Mouse (Mus musculus) kidney, postnatal 0 days (tissue): ENCODE measurements at regions not wholly inside any gene's neighbourhood (a gene's known extent, or its start where the extent isn't known, plus 50 kb on each side); places are given as distances from the start of the nearest gene placed in this dataset.
"Not testable (repeated sequence)": the region's sequence is repeated elsewhere in the genome, so short reads cannot be mapped to it uniquely, and the experiment has no call there.

Experiments
- ATAC-seq: fragments of 200-750 bp; cut with Nextera tagmentation; replicated peaks from 2 replicates; pipeline ENCODE4 v1.8.0; 2017; ENCODE audit warnings: low read depth, moderate number of reproducible peaks, moderate TSS enrichment, moderate library complexity; ENCODE audit not compliant: low FRiP score
- DNase-seq: peaks from one replicate; pipeline ENCODE4 v3.0.0-alpha.2; 2016; ENCODE audit warnings: low spot score
- H3K27ac ChIP-seq: fragments of 300-500 bp; sonication (generic); 2 replicates; pipeline ENCODE4 v1.5.1; 2014; ENCODE audit warnings: mild to moderate bottlenecking
- H3K27me3 ChIP-seq: fragments of 300-500 bp; sonication (generic); 2 replicates; pipeline ENCODE4 v1.6.1; 2014; ENCODE audit warnings: low read length, mixed read lengths; ENCODE audit not compliant: insufficient read depth
- H3K36me3 ChIP-seq: fragments of 300-500 bp; sonication (generic); 2 replicates; pipeline ENCODE4 v1.6.1; 2014; ENCODE audit warnings: low read length, mixed read lengths; ENCODE audit not compliant: insufficient read depth
- H3K4me1 ChIP-seq: fragments of 300-500 bp; sonication (generic); replicated peaks from 2 replicates; pipeline ENCODE4 v1.6.1; 2014; ENCODE audit warnings: antibody characterized with exemption, low read length, mixed read lengths; ENCODE audit not compliant: insufficient read depth
- H3K4me2 ChIP-seq: fragments of 300-500 bp; sonication (generic); 2 replicates; pipeline ENCODE4 v1.6.1; 2014; ENCODE audit warnings: mild to moderate bottlenecking, low read length, moderate library complexity, mixed read lengths
- H3K4me3 ChIP-seq: fragments of 300-500 bp; sonication (generic); replicated peaks from 2 replicates; pipeline ENCODE4 v1.5.1; 2014; ENCODE audit warnings: low read depth, low read length
- H3K9ac ChIP-seq: fragments of 300-500 bp; sonication (generic); 2 replicates; pipeline ENCODE4 v1.6.1; 2014; ENCODE audit warnings: low read depth, low read length
- H3K9me3 ChIP-seq: fragments of 300-500 bp; sonication (generic); replicated peaks from 2 replicates; pipeline ENCODE4 v1.6.1; 2016; ENCODE audit warnings: low read length, inconsistent platforms, mixed read lengths
- CTCF ChIP-seq: IDR thresholded peaks from 2 replicates; pipeline ENCODE4 v1.5.1; 2016; ENCODE audit warnings: antibody characterized with exemption, low read depth, mild to moderate bottlenecking, moderate library complexity
- WGBS: fragments of 180-500 bp; shearing (Covaris S2); extraction: QIAGEN DNeasy Blood & Tissue Kit; methylation state at CpG from one replicate; pipeline ENCODE4 v1.1.7; 2014; 5-methylcytosine and 5-hydroxymethylcytosine counted together

DNA sequence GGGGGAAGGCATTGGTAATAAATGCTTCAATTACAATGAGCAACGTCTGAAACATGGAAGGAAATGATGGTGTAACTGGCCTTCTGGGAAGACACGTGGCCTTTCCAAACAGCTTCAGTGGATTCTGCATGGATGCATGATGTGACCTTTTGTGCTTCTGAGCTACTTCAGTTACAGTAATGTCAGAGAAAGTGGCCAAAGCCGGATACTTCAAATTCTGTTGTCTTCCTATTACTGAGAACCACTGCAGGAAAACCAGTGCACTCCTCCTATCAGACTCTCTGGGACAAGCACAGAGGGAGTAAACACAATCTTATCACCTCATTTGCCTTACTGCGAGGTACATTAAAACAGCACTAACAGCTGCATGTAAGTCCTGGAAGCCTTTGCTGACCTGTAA is 113.0 kb upstream of the Cnksr3 start:
- DNase-seq (peak; percentile 45), ATAC-seq (no peak)
- no peaks in the 10 kb centered on the region for H3K9me3 ChIP-seq
- H3K36me3 ChIP-seq, result no peaks in the 10 kb centered on the region
- WGBS, result 30% methylated on average over 4 of the region's 4 CpGs
- no peak overlapping the region for H3K9ac ChIP-seq
- no peak overlapping the region for H3K4me3 ChIP-seq
- TF ChIP-seq CTCF, result no peak
- H3K4me2 ChIP-seq, result no peak overlapping the region
- H3K27me3 ChIP-seq, result no peaks in the 10 kb centered on the region
- H3K4me1 ChIP-seq, result no peaks in the 10 kb centered on the region
- H3K27ac ChIP-seq, result no peak overlapping the region

DNA sequence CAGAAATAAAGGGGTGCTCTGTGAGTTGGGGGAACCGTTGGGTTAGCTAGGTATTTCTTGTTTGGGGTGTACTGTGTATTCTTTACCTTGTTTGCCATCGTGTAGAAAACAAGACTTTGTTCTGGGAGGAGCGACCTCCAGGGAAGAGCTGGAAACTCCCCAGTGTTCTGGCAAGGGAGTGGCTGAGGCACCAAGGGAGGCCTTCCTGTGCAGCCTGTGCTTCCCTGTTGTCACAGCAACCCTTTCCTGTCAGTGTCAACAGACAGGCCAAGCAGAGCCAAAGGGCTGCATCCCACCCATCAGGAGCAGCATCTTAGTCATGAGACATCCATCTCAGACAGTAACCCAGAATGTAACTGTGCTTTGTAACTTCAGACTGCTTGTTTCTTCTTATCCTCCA is 111.2 kb upstream of the Cnksr3 start:
- DNase-seq (peak; percentile 63), ATAC-seq (no peak)
- Histone ChIP-seq H3K36me3 (no peaks in the 10 kb centered on the region), H3K4me1 (no peaks in the 10 kb centered on the region), H3K4me2 (no peak overlapping the region), H3K4me3 (no peak overlapping the region), H3K27me3 (no peaks in the 10 kb centered on the region), H3K9me3 (no peaks in the 10 kb centered on the region), H3K9ac (no peak overlapping the region), H3K27ac (no peak overlapping the region)
- no peak for TF ChIP-seq CTCF
- WGBS, result 38% methylated on average over 3 of the region's 3 CpGs

DNA sequence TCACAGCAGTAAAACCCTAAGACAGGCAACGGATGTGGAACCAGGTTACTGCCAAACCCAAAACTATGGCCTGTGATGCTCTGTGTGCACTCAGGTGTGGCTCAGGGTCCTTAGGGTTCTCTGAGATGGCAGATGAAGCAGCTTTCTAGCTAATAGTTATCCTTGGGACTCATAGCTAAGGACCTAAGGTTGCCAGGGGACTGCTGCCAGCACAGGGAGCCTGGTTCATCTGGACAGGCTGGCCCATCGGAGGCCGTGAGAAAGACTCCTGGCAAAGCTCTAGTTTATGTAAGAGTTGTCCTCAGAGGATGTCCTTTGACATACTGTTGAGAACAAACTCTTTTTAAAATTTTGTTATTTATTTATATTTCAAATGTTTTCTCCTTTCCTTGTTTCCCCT is 97.9 kb upstream of the Cnksr3 start:
- H3K4me3 ChIP-seq, result no peak overlapping the region
- H3K4me1 ChIP-seq, result no peaks in the 10 kb centered on the region
- no peak overlapping the region for H3K4me2 ChIP-seq
- H3K27ac ChIP-seq, result no peak overlapping the region
- H3K9me3 ChIP-seq, result no peaks in the 10 kb centered on the region
- TF ChIP-seq CTCF, result no peak
- H3K36me3 ChIP-seq, result no peaks in the 10 kb centered on the region
- ATAC-seq, result no peak
- H3K27me3 ChIP-seq, result no peaks in the 10 kb centered on the region
- WGBS, result 90% methylated on average over 3 of the region's 3 CpGs
- DNase-seq, result no peak
- H3K9ac ChIP-seq, result no peak overlapping the region

DNA sequence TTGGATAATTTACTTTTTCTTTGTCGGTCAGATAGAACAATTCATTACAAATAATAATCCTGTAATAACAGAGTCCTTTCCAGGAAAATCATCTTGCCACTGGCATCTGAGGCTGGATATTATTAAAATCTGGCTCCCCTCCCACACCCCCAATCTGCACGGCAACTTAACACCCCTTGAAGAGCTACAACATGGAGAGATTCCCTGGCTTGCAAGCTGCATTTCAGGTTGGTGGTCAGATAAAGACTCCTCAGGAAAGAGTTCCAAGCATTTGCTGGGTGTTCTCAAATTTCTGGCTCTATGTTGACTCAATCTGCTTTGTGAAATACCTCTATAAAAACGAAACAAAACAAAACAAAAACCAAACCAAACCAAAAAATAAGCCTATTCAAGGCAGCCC is 93.8 kb upstream of the Cnksr3 start:
- ATAC-seq, H3K27me3 ChIP-seq, H3K4me2 ChIP-seq, H3K4me3 ChIP-seq, DNase-seq, H3K27ac ChIP-seq, H3K4me1 ChIP-seq, H3K9ac ChIP-seq, H3K9me3 ChIP-seq, H3K36me3 ChIP-seq: not testable (repeated sequence)
- 38% methylated on average over 3 of the region's 3 CpGs for WGBS

DNA sequence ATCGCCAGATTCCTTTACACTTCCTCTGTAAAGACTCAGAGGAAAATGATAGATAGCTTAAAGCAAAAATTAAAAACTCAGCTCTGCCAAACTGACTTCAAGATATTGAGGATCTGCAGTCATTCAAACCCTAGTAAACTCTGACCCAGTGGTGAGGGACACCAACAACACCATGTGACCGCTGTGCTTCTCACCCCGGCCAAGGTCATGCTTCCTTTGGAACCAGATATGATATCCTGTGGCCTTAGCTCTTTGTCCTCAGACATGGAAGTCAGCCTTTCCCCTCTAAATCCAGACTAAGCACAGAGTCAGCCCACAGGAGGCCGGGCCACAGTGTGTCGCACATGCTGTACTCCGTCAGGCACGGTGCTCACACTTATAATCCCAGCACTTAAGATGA is 86.3 kb upstream of the Cnksr3 start:
- Histone ChIP-seq H3K4me1 (no peaks in the 10 kb centered on the region), H3K9ac (no peak overlapping the region), H3K36me3 (no peaks in the 10 kb centered on the region), H3K27ac (no peak overlapping the region), H3K4me2 (no peak overlapping the region), H3K9me3 (no peaks in the 10 kb centered on the region), H3K4me3 (no peak overlapping the region), H3K27me3 (no peaks in the 10 kb centered on the region)
- DNase-seq (no peak), ATAC-seq (no peak)
- WGBS, result 76% methylated on average over 7 of the region's 7 CpGs
- TF ChIP-seq CTCF, result no peak

DNA sequence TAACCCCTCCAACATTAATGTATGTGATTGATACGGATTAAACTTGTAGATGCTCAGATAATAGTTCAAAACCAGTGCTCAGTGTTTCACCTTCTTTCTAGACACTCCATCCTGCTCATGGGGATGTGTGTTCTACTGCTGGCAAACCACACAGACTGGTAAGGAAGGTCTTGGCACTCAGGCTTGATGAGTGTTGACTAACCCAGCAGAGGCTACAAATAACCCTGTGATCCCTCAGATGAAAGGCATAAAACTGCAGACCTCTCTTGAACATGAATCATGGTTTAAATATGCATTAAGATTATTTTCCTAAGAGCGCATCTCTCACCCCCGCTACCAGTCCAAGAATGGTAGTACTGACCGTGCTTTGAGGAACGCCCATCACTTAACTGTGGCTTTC is 83.9 kb upstream of the Cnksr3 start:
- no peak overlapping the region for H3K4me3 ChIP-seq
- no peak overlapping the region for H3K27ac ChIP-seq
- DNase-seq (no peak), ATAC-seq (no peak)
- no peak overlapping the region for H3K4me2 ChIP-seq
- no peak for TF ChIP-seq CTCF
- H3K9ac ChIP-seq, result no peak overlapping the region
- H3K9me3 ChIP-seq, result no peaks in the 10 kb centered on the region
- H3K36me3 ChIP-seq, result no peaks in the 10 kb centered on the region
- WGBS, result 93% methylated on average over 5 of the region's 5 CpGs
- H3K4me1 ChIP-seq, result no peaks in the 10 kb centered on the region
- H3K27me3 ChIP-seq, result no peaks in the 10 kb centered on the region

DNA sequence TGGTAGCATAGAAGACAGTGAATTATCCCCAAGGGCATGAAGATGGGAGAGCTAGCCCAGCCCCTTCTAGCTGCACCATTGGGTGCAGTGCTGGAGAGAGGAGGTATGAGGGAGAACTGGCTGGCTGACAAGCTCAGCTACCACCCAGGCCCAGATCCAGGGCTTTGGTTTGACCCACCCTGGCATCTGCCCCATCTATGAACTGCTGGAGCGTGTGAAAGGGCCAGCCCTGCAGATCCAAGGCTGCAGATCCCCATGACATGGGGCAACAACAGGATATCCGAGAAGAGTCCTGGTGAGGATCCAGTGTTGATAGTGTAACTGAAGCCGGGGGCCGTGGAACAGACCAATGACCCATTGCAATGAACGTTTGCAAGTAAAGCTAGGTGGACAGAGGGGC is 81.2 kb upstream of the Cnksr3 start:
- Histone ChIP-seq H3K4me3 (no peak overlapping the region), H3K9me3 (no peaks in the 10 kb centered on the region), H3K27ac (no peak overlapping the region), H3K4me1 (0 out of 2 replicates have a peak, but pooled peaks cover 3% of the 10 kb centered on the region), H3K27me3 (no peaks in the 10 kb centered on the region), H3K9ac (no peak overlapping the region), H3K36me3 (no peaks in the 10 kb centered on the region), H3K4me2 (no peak overlapping the region)
- 36% methylated on average over 5 of the region's 5 CpGs for WGBS
- TF ChIP-seq CTCF, result no peak
- DNase-seq (peak; percentile 81), ATAC-seq (peak; percentile 87)
